Mouse (Mus musculus) gastrocnemius, adult 18-20 months (tissue): ENCODE data around the gene Mettl6. TPM values are rescaled to one million over a fixed set of nuclear protein-coding genes. Genes with fewer than 3 reads are reported as not detected.

Source experiments
- DNase-seq: peaks from one replicate; pipeline ENCODE4 v3.0.0; 2021; ENCODE audit warnings: low spot score
- total RNA-seq, 2 experiments: library from RNA; stranded (reverse); gene quantifications; 2 replicates each; pipeline ENCODE4 v1.2.3; 2021

The Mettl6 gene
- total RNA-seq, 2 experiments from 2014 or later: 7.3 to 8.2 TPM

GRCm38 (mm10) chr14:31433126-31433525 is 61.7 kb downstream of the Mettl6 start:
- DNase-seq: no peak

GRCm38 (mm10) chr14:31432424-31432823 is 62.4 kb downstream of the Mettl6 start:
- DNase-seq: no peak

- no peak for DNase-seq
These were observed 63.0 kb downstream of the Mettl6 start for GRCm38 (mm10) chr14:31431789-31432330.

- DNase-seq: no peak
These were observed 65.8 kb downstream of the Mettl6 start for GRCm38 (mm10) chr14:31429004-31429395.

GRCm38 (mm10) chr14:31428211-31429003 is 66.4 kb downstream of the Mettl6 start:
- DNase-seq: no peak

Other genes with a start within 250 kb of the Mettl6 start
- gene Phf7, start 243.7 kb downstream of the Mettl6 start, total RNA-seq: 10 to 100 TPM in 1 of 2 experiments, 1 to 10 TPM in 1; 9.2 to 10.8 TPM
- gene Bap1, start 243.6 kb downstream of the Mettl6 start, total RNA-seq: 10 to 100 TPM; 40.7 to 46.8 TPM
- under 1 TPM; 0.14 to 0.16 TPM for gene Dnah1, start 171.1 kb downstream of the Mettl6 start, total RNA-seq
- gene Capn7, start 158.4 kb downstream of the Mettl6 start, total RNA-seq: 10 to 100 TPM; 27.2 to 30.2 TPM
- gene Sh3bp5, start 59.0 kb downstream of the Mettl6 start, total RNA-seq: 10 to 100 TPM; 53.6 to 65.7 TPM
- gene Eaf1, start 641 bp downstream of the Mettl6 start, total RNA-seq: 10 to 100 TPM; 10.3 to 13.1 TPM
- 1 to 10 TPM; 6.4 to 7.2 TPM for gene Colq, start 96.3 kb upstream of the Mettl6 start, total RNA-seq
- gene Gm49387, start 145.8 kb upstream of the Mettl6 start, total RNA-seq: not detected
- 1 to 10 TPM; 3.7 to 4.6 TPM for gene Btd, start 146.0 kb upstream of the Mettl6 start, total RNA-seq
- 10 to 100 TPM; 10.3 to 11.3 TPM for gene Hacl1, start 146.2 kb upstream of the Mettl6 start, total RNA-seq